Mouse (Mus musculus) kidney, embryonic 16.5 days (tissue): Measurements from ENCODE around the gene Ppef2. TPM values are rescaled to one million over a fixed set of nuclear protein-coding genes. Genes with fewer than 3 reads are reported as not detected.

Experiments used
- ATAC-seq: fragments of 200-750 bp; cut with Nextera tagmentation; 2 replicates; pipeline ENCODE4 v1.8.0; 2017; ENCODE audit warnings: moderate TSS enrichment; ENCODE audit not compliant: low FRiP score, low TSS enrichment
- H3K27ac ChIP-seq: fragments of 300-500 bp; sonication (generic); 2 replicates; pipeline ENCODE4 v1.5.1; 2014; ENCODE audit warnings: low read length
- H3K27me3 ChIP-seq: fragments of 300-500 bp; sonication (generic); 2 replicates; pipeline ENCODE4 v1.6.1; 2014; ENCODE audit warnings: low read length, control low read depth, mixed read lengths; ENCODE audit not compliant: insufficient read depth
- H3K36me3 ChIP-seq: fragments of 300-500 bp; sonication (generic); 2 replicates; pipeline ENCODE4 v1.6.1; 2014; ENCODE audit warnings: low read length, control low read depth, mixed read lengths; ENCODE audit not compliant: insufficient read depth
- H3K4me1 ChIP-seq: fragments of 300-500 bp; sonication (generic); 2 replicates; pipeline ENCODE4 v1.6.1; 2014; ENCODE audit warnings: low read length, control low read depth, mixed read lengths; ENCODE audit not compliant: insufficient read depth
- H3K4me2 ChIP-seq: fragments of 300-500 bp; sonication (generic); replicated peaks from 2 replicates; pipeline ENCODE4 v1.6.1; 2014; ENCODE audit warnings: low read depth, low read length
- H3K4me3 ChIP-seq: fragments of 300-500 bp; sonication (generic); 2 replicates; pipeline ENCODE4 v1.5.1; 2014; ENCODE audit warnings: mild to moderate bottlenecking, low read length
- H3K9ac ChIP-seq: fragments of 300-500 bp; sonication (generic); replicated peaks from 2 replicates; pipeline ENCODE4 v1.6.1; 2014; ENCODE audit warnings: low read length
- H3K9me3 ChIP-seq: fragments of 300-500 bp; sonication (generic); 2 replicates; pipeline ENCODE4 v1.6.1; 2016; ENCODE audit warnings: low read length, control low read depth
- WGBS: fragments of 180-500 bp; shearing (Covaris S2); extraction: QIAGEN DNeasy Blood & Tissue Kit; methylation state at CpG from one replicate; pipeline ENCODE4 v1.1.7; 2014; 5-methylcytosine and 5-hydroxymethylcytosine counted together
- polyA plus RNA-seq: library from polyadenylated mRNA; unstranded; fragments of >200 nt; fragmentation: Nextera tagmentation; extraction: Ambion mirVana; gene quantifications from 2 replicates; pipeline ENCODE4 v1.2.1, GENCODE M21; 2015

The Ppef2 gene
- polyA plus RNA-seq: 0.10 and 0.37 TPM in 2 replicates

DNA sequence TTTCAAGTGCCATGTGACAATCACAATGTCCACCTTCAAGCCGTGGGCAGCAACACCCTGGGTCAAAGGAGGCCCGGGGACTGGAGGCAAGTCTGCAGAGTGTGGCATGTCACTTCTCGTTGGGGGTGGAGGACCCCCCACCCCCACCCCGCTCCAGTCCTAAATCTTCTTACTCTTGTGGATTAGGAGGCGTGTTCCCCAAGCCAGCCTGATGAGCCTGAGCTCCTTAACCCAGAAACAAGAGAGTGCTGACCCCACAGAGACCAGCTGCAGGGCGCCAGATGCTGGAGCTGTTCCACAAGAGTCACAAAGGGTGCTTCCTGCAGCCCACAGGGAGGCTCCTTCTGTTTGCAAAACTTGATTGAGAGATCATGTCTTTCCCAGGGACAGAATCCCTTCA, at the start of gene Ppef2:
Gene Ppef2, minus strand, starts transcription at position 61 of the 400 bp plus-strand sequence.
- Histone ChIP-seq H3K4me1 (peaks cover 19% of the 10 kb centered on the region), H3K27me3 (no peaks in the 10 kb centered on the region), H3K9ac (no peak within 1 kb of the TSS), H3K9me3 (no peaks in the 10 kb centered on the region), H3K4me3 (no peak within 1 kb of the TSS), H3K4me2 (no peak within 1 kb of the TSS), H3K36me3 (no peaks in the 10 kb centered on the region), H3K27ac (peak within 1 kb of the TSS; percentile 71)
- 0 out of 2 replicates have a peak, but pooled peaks have one; percentile 2 for ATAC-seq
- WGBS: 14% methylated on average over 6 of the region's 6 CpGs

DNA sequence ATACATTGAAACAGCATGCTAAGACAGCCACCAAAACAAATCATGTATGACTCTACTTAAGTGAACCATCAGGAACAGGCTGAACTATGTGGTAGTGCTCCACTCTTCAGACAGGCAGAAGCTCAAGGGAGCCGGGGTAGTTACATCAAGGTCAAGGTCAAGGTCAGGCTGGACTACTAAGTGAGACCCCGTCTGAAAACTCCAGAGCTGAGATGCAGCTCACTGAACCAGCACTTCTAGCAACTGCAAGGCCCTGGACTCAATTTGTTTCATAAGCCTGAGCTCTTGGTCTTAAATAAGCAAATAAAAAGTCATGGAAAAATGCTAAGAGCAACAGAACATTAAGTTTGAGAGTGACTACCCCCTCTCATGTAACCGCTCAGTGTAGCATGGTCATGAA, 48.2 kb upstream of the Ppef2 start:
- Histone ChIP-seq H3K4me3 (no peak overlapping the region), H3K9me3 (no peaks in the 10 kb centered on the region), H3K9ac (no peak overlapping the region), H3K27me3 (no peaks in the 10 kb centered on the region), H3K4me1 (peaks cover 14% of the 10 kb centered on the region), H3K4me2 (no peak overlapping the region), H3K27ac (no peak overlapping the region), H3K36me3 (peaks cover 58% of the 10 kb centered on the region)
- WGBS: 59% methylated on average over 3 of the region's 3 CpGs
- ATAC-seq: no peak

DNA sequence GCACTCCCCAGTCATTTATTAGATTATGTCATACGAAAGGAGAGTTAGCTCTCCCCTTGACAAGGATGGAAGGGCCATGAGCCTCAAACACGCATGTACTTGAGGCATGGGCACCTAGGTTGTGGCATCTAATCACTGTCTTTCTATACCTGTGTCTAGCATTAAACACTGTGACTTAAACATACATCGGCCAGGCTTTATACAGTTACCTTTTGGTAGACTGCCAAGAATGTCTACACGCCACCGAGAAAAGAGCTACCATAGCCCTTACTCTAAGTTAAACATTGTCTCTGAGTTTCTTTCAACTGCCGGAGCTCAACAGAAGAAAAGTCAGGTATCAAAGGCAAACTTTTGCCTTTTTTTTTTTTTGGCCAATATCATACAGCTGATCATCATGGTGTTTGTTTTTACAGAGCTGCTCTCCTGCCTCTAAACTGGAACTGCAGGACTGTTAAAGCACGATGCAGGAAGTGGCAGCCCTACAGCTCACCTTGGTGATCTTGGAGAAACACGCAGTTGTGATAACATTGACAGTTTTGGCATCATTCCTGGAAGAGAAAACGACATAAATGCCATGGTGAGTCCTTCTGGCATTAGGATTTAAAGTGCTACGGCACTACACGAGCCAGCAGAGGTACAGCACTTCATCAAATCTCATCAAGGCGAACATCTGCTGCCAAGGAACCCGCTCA, 46.2 kb upstream of the Ppef2 start:
- Histone ChIP-seq H3K4me1 (no peaks in the 10 kb centered on the region), H3K27ac (no peak overlapping the region), H3K9me3 (no peaks in the 10 kb centered on the region), H3K9ac (no peak overlapping the region), H3K4me3 (no peak overlapping the region), H3K36me3 (peaks cover 63% of the 10 kb centered on the region), H3K4me2 (no peak overlapping the region), H3K27me3 (no peaks in the 10 kb centered on the region)
- ATAC-seq: no peak
- WGBS: 87% methylated on average over 13 of the region's 13 CpGs

DNA sequence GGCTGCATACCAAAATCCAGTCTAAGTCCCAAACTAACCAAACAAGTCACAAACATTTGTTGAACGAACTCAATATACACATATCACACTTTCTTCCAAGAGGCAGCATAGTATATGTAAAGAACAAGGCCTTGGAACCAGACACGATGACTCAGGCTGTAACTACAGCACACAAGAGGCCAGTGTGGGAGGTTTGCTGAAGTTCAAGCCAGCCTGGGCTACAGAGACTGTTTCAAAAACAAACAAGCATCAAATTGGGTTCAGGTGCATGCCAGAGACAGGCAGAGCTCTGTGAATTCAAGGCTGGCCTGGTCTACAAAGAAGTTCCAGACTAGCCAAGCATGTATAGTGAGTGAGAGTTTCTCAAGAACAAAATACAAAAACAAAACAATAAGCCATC, 38.4 kb upstream of the Ppef2 start:
- H3K27ac ChIP-seq: no peak overlapping the region
- H3K9ac ChIP-seq: no peak overlapping the region
- no peaks in the 10 kb centered on the region for H3K4me1 ChIP-seq
- no peak overlapping the region for H3K4me2 ChIP-seq
- no peak overlapping the region for H3K4me3 ChIP-seq
- ATAC-seq: no peak
- 95% methylated on average over 2 of the region's 2 CpGs for WGBS
- peaks cover 67% of the 10 kb centered on the region for H3K36me3 ChIP-seq
- H3K27me3 ChIP-seq: no peaks in the 10 kb centered on the region
- no peaks in the 10 kb centered on the region for H3K9me3 ChIP-seq

DNA sequence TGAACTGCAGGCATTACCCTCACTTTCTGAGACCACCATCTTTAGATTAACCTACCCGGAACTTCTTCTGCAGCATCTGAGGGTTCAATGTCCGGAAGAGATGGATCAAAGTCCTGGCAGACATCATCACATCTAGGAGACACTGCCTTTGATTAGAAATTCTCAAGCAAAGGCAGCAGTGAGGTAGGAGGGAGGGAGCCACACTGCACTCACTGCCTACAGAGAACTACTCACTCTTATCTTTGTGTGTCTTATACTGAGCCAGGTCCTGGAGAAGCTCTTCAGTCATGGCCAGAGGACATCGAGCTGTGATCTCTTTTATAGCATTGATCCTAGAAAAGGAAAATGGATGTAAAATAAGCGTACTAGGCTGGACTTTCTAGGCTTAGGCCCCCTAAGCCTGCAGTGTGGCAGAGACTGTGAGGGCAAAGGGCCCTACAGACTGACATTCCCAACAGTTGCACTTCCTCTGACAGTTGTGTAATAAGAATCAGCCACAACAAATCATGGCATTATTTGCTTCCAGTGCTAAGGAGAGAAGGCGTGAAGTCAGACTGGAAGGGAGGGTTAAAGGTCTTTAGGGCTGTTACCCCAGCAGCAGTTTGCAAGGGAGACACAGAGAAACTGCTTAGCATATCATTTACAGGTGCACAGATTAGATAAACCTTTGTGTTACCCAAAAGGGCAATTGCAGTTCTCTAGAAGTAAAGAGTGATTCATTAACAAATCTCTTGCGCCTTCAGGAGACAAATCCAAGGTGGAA, 35.8 kb upstream of the Ppef2 start:
- Histone ChIP-seq H3K27ac (no peak overlapping the region), H3K4me3 (no peak overlapping the region), H3K9ac (no peak overlapping the region), H3K27me3 (no peaks in the 10 kb centered on the region), H3K36me3 (peaks cover 78% of the 10 kb centered on the region), H3K9me3 (no peaks in the 10 kb centered on the region), H3K4me1 (no peaks in the 10 kb centered on the region), H3K4me2 (no peak overlapping the region)
- ATAC-seq: no peak
- 87% methylated on average over 6 of the region's 6 CpGs for WGBS

DNA sequence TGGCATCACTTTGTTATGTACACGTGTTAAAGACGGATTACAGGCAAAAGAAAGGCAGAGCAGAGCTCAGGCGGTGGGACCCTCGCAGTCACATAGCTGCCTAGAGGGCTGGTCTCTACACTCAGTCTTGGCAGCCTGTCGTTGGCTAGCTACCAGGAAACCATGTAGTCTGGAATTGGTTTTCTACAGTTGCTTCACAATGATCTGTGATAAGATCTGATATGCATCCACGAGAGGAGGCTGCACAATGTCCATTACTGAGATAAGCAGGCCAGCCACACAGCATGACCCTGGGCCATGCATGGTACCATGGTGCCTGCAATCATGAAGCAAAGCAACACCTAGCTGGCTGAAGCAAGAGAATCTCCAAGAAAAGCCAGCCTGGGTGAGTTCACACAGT, 31.8 kb upstream of the Ppef2 start:
- H3K9ac ChIP-seq: no peak overlapping the region
- H3K27me3 ChIP-seq: no peaks in the 10 kb centered on the region
- no peaks in the 10 kb centered on the region for H3K4me1 ChIP-seq
- no peak overlapping the region for H3K4me3 ChIP-seq
- H3K9me3 ChIP-seq: no peaks in the 10 kb centered on the region
- no peak overlapping the region for H3K27ac ChIP-seq
- peaks cover 62% of the 10 kb centered on the region for H3K36me3 ChIP-seq
- 85% methylated on average over 6 of the region's 6 CpGs for WGBS
- no peak for ATAC-seq
- H3K4me2 ChIP-seq: no peak overlapping the region

DNA sequence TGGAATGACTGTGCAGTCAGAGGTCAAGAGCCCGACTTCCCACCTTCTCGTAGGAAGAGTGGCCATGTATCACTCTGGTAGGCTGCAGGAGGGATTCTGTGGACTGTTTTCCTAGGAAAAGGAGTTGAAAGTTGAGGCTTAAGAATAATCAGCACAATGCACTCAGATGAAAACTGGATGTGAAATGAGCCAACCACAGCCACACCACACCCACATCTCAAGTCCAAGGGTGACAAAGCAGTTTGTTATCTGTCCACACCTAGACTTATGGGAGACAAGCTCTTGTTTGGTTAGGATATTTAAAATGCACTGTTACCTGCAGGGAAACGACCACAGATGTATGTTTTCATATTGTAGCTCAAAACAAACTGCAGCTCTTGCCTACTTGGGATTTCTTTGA, 27.0 kb upstream of the Ppef2 start:
- no peak for ATAC-seq
- H3K27ac ChIP-seq: no peak overlapping the region
- WGBS: 37% methylated on average over 3 of the region's 3 CpGs

DNA sequence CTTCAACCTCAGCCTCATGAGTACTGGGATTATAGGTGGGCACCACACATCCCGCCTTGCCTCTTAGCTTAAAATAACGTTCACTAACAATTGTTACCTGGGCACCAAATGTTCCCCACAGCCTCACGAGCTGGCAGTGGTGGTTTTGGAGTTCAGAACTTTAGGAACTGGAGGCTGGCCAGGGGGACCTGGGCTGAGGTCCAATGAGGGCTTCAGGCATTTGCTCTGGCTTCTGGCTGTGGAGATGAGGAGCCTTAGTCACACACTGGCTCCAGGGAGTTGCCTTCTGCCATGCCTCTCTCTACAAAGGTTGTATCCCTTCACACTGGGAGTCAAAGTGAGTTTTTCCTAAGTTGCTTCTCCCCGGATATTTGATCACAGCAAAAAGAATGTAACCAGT, 26.5 kb upstream of the Ppef2 start:
- H3K4me1 ChIP-seq: peaks cover 7% of the 10 kb centered on the region; the same call in 1 of the 2 replicates
- H3K9ac ChIP-seq: no peak overlapping the region
- no peaks in the 10 kb centered on the region for H3K9me3 ChIP-seq
- H3K36me3 ChIP-seq: peaks cover 20% of the 10 kb centered on the region
- H3K27me3 ChIP-seq: no peaks in the 10 kb centered on the region
- no peak for ATAC-seq
- H3K27ac ChIP-seq: no peak overlapping the region
- H3K4me3 ChIP-seq: no peak overlapping the region
- H3K4me2 ChIP-seq: no peak overlapping the region
- 77% methylated on average over 4 of the region's 4 CpGs for WGBS

More for the DNA sequence above, 27.0 kb upstream of the Ppef2 start:
- peaks cover 7% of the 10 kb centered on the region; the same call in 1 of the 2 replicates for H3K4me1 ChIP-seq
- H3K4me3 ChIP-seq: no peak overlapping the region
- no peaks in the 10 kb centered on the region for H3K9me3 ChIP-seq
- H3K4me2 ChIP-seq: no peak overlapping the region
- no peak overlapping the region for H3K9ac ChIP-seq
- H3K27me3 ChIP-seq: no peaks in the 10 kb centered on the region
- peaks cover 25% of the 10 kb centered on the region for H3K36me3 ChIP-seq

DNA sequence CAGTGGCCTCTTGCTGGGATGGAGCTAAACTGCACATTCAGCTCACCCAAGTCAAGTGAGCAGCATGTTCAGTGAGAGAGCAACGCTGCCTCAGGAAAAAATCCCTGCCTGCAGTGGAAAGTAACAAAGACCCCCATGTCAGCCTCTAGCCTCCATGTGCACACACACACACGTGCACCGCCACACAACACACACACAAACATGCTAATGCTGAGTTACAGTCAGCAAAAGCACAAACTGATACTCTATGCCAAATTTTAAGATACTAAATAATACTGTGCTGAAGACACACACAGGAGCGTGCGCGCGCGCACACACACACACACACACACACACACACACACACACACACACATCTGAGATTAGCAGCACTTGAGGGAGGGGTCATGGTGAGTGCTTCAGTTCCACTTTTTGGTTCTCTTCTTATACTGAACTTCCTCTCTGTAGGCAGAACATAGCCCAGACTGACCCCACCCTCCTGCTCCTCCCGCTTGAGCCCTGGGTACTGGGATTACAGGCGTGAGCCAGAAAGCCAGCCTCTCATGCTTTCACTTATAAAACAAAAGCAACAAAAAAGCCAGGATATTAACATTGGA, 23.0 kb upstream of the Ppef2 start:
- Histone ChIP-seq H3K36me3 (no peaks in the 10 kb centered on the region), H3K27me3 (no peaks in the 10 kb centered on the region), H3K27ac (no peak overlapping the region), H3K4me1 (peaks cover 9% of the 10 kb centered on the region; the same call in 1 of the 2 replicates), H3K4me2 (no peak overlapping the region), H3K9ac (no peak overlapping the region), H3K4me3 (no peak overlapping the region), H3K9me3 (no peaks in the 10 kb centered on the region)
- no peak for ATAC-seq
- 89% methylated on average over 10 of the region's 10 CpGs for WGBS
